Mouse (Mus musculus) ES-E14 (cell line): ENCODE results near the gene Dmpk.

ENCODE experiments used
- CHD2 ChIP-seq: IDR thresholded peaks from 2 replicates; pipeline ENCODE4 v1.6.1; 2014; ENCODE audit warnings: mild to moderate bottlenecking, low read depth, low read length, inconsistent platforms
- MAFK ChIP-seq: IDR thresholded peaks from 2 replicates; pipeline ENCODE4 v1.6.1; 2014; ENCODE audit warnings: mild to moderate bottlenecking, low read depth, low read length, inconsistent platforms; ENCODE audit not compliant: insufficient read depth
- ZNF384 ChIP-seq: IDR thresholded peaks from 2 replicates; pipeline ENCODE4 v1.6.1; 2012; ENCODE audit warnings: low read depth, low read length, inconsistent platforms

DNA sequence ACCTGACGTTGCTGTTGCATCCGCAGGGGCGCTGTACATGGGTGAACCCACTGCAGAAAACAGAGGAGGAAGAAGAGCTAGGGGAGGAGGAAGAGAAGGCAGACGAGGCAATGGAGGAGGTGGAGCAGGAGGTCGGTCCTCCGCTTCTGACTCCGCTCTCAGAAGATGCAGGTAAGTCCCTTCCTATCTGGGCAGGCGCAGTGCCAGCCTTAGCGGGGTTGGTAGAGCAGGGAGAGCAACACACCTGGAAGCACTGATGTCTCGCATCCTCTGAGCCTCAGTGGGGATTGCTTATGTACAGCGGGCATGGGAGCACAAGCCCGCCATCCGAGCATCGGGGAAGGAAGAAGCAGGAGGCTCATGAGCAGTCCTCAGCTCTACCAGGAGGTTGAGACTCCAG, 16.6 kb upstream of the Dmpk start:
- no peak for TF ChIP-seq MAFK
- no peak for TF ChIP-seq ZNF384
- TF ChIP-seq CHD2, result no peak
